Mouse (Mus musculus) bone marrow macrophage, adult 2 months (primary cell): Measurements from ENCODE around the gene Zbtb24. TPM values are rescaled to one million over a fixed set of nuclear protein-coding genes. Genes with fewer than 3 reads are reported as not detected.
"Not testable (repeated sequence)": the region's sequence is repeated elsewhere in the genome, so short reads cannot be mapped to it uniquely, and the experiment has no call there.

Experiments
- H3K27ac ChIP-seq: 2 replicates; pipeline ENCODE4 v1.5.1; 2012; ENCODE audit warnings: low read depth, low read length; ENCODE audit not compliant: insufficient read depth
- H3K4me1 ChIP-seq: 2 replicates; pipeline ENCODE4 v1.6.1; 2012; ENCODE audit warnings: low read length; ENCODE audit not compliant: control insufficient read depth, insufficient read depth
- H3K4me3 ChIP-seq: 2 replicates; pipeline ENCODE4 v1.5.1; 2012; ENCODE audit warnings: mild to moderate bottlenecking, low read length, moderate library complexity; ENCODE audit not compliant: insufficient read depth
- CTCF ChIP-seq: IDR thresholded peaks from 2 replicates; pipeline ENCODE4 v1.5.1; 2012; ENCODE audit warnings: low read depth, mild to moderate bottlenecking, low read length, moderate library complexity
- POLR2A ChIP-seq: IDR thresholded peaks from 2 replicates; pipeline ENCODE4 v1.6.1; 2012; ENCODE audit warnings: mild to moderate bottlenecking, low read depth, low read length, borderline replicate concordance
- polyA plus RNA-seq: library from polyadenylated mRNA; stranded (reverse); fragments of >200 nt; gene quantifications from 2 replicates; pipeline ENCODE4 v1.2.4, GENCODE M21; 2012; ENCODE audit not compliant: missing spikeins, insufficient read depth, insufficient read length

Zbtb24 gene
- polyA plus RNA-seq, 1 experiment: 13.4 TPM

- Histone ChIP-seq H3K27ac (no peak within 1 kb of the TSS), H3K4me3 (peak within 1 kb of the TSS; percentile 74), H3K4me1 (peaks cover 11% of the 10 kb centered on the region)
- TF ChIP-seq POLR2A: peak; percentile 62
- TF ChIP-seq CTCF: no peak
Measured at GRCm38 (mm10) chr10:41489708-41490517, 39.7 kb downstream of the Zbtb24 start, which contains the start of the genes Smpd2 and Ppil6. Smpd2 (minus strand) TSS chr10:41490369. Ppil6 (plus strand) TSS chr10:41490439.

GRCm38 (mm10) chr10:41490518-41490873 is 40.3 kb downstream of the Zbtb24 start:
- Histone ChIP-seq H3K27ac (no peak overlapping the region), H3K4me3 (peak overlapping the region; percentile 74), H3K4me1 (peaks cover 11% of the 10 kb centered on the region)
- TF ChIP-seq POLR2A (no peak), CTCF (no peak)

GRCm38 (mm10) chr10:41491111-41491510 is 40.9 kb downstream of the Zbtb24 start:
- no peak overlapping the region for H3K4me3 ChIP-seq

GRCm38 (mm10) chr10:41500941-41501340 is 50.8 kb downstream of the Zbtb24 start:
- TF ChIP-seq CTCF (no peak), POLR2A (no peak)
- Histone ChIP-seq H3K4me1 (no peaks in the 10 kb centered on the region), H3K4me3 (no peak overlapping the region), H3K27ac (no peak overlapping the region)

More at GRCm38 (mm10) chr10:41491111-41491510, 40.9 kb downstream of the Zbtb24 start:
- H3K4me1 ChIP-seq: peaks cover 11% of the 10 kb centered on the region
- H3K27ac ChIP-seq: no peak overlapping the region
- no peak for TF ChIP-seq CTCF
- no peak for TF ChIP-seq POLR2A

GRCm38 (mm10) chr10:41504996-41505395 is 54.8 kb downstream of the Zbtb24 start:
- H3K4me3 ChIP-seq: no peak overlapping the region
- H3K4me1 ChIP-seq: no peaks in the 10 kb centered on the region
- TF ChIP-seq POLR2A: no peak
- no peak for TF ChIP-seq CTCF
- no peak overlapping the region for H3K27ac ChIP-seq

GRCm38 (mm10) chr10:41505446-41505845 is 55.3 kb downstream of the Zbtb24 start:
- H3K4me1 ChIP-seq, H3K27ac ChIP-seq, H3K4me3 ChIP-seq: not testable (repeated sequence)
- peak; percentile 50; the same call in 1 of the 2 replicates for TF ChIP-seq CTCF

GRCm38 (mm10) chr10:41509160-41509559 is 59.0 kb downstream of the Zbtb24 start:
- H3K27ac ChIP-seq: no peak overlapping the region
- TF ChIP-seq CTCF: no peak
- no peak for TF ChIP-seq POLR2A
- no peaks in the 10 kb centered on the region for H3K4me1 ChIP-seq
- H3K4me3 ChIP-seq: no peak overlapping the region

- Histone ChIP-seq H3K4me3 (no peak overlapping the region), H3K27ac (no peak overlapping the region), H3K4me1 (peaks cover 10% of the 10 kb centered on the region; the same call in 1 of the 2 replicates)
- TF ChIP-seq POLR2A (no peak), CTCF (no peak)
Measured at GRCm38 (mm10) chr10:41514301-41514700, 64.1 kb downstream of the Zbtb24 start.

- no peak overlapping the region for H3K4me3 ChIP-seq
- H3K27ac ChIP-seq: no peak overlapping the region
- H3K4me1 ChIP-seq: peaks cover 10% of the 10 kb centered on the region; the same call in 1 of the 2 replicates
- TF ChIP-seq CTCF: no peak
- no peak for TF ChIP-seq POLR2A
Measured at GRCm38 (mm10) chr10:41514921-41515320, 64.7 kb downstream of the Zbtb24 start.

Other genes with a start within 250 kb of the Zbtb24 start
- gene Fig4, start 147.1 kb upstream of the Zbtb24 start, polyA plus RNA-seq: 14.5 and 16.3 TPM in 2 replicates
- not detected in 2 replicates for gene Ak9, start 146.4 kb upstream of the Zbtb24 start, polyA plus RNA-seq
- gene Mical1, start 25.9 kb downstream of the Zbtb24 start, polyA plus RNA-seq: 44.8 and 55.9 TPM in 2 replicates
- gene Smpd2, start 40.0 kb downstream of the Zbtb24 start, polyA plus RNA-seq: 15.2 and 15.8 TPM in 2 replicates
- gene Ppil6, start 40.1 kb downstream of the Zbtb24 start, polyA plus RNA-seq: not detected in 2 replicates
- gene Cd164, start 69.0 kb downstream of the Zbtb24 start, polyA plus RNA-seq: 54.0 and 57.3 TPM in 2 replicates